Comparison of ENCODE assay signal across 8 mouse cellular contexts in the genomic region with DNA sequence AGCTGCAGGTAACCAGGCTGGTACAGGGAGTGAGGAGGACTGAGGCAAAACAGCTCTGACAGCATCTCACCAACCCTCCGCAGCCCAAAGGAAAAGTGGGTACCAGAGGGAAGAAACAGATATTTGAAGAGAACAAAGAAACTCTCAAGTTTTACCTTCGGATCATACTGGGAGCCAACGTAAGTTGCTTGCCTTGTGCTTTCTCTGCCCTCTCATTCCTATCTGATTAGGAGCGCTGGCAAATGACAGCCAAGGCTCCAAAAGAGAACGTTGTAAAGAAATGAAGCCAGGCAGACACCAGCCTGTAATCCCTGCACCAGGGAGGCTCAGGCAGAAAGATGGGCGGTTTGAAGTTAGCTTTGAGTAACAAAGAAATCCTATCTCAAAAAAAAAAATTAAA. TPM values are rescaled to one million over a fixed set of nuclear protein-coding genes. Genes with fewer than 3 reads are reported as not detected.
DNase-seq lines count a peak whose midpoint lies in the region; ATAC-seq and TF ChIP-seq lines count a peak whose summit lies in the region.

No protein-coding gene starts in this region.

- no peak for TF ChIP-seq EP300 in MEL (IDR thresholded peaks at IDR 0.05; ENCODE audit: low read depth in 1 of 2, low read length in 2 of 2)

- peaks cover 19% of the 10 kb centered on the region for H3K4me1 ChIP-seq in heart, embryonic 15.5 days (replicated peaks)
- H3K4me1 ChIP-seq in MEL (ENCODE audit: control insufficient read depth in 1 of 2, insufficient read depth in 2 of 2, low read length in 2 of 2), result peaks cover 18 to 29% of the 10 kb centered on the region in 2 experiments
- H3K4me1 ChIP-seq in hindbrain, embryonic 11.5 days (replicated peaks; ENCODE audit: control insufficient read depth, insufficient read depth, low read length), result peaks cover 6% of the 10 kb centered on the region; the same call in 1 of the 2 replicates
- peaks cover 12% of the 10 kb centered on the region for H3K4me1 ChIP-seq in midbrain, embryonic 11.5 days (ENCODE audit: control insufficient read depth, insufficient read depth, low read length)

- no peaks in the 10 kb centered on the region for H3K27me3 ChIP-seq in heart, embryonic 15.5 days
- H3K27me3 ChIP-seq in MEL (ENCODE audit: control insufficient read depth in 1 of 2, insufficient read depth in 2 of 2, low read length in 2 of 2), result no peaks in the 10 kb centered on the region
- H3K27me3 ChIP-seq in hindbrain, embryonic 11.5 days (ENCODE audit: control insufficient read depth, insufficient read depth, low read length), result no peaks in the 10 kb centered on the region
- H3K27me3 ChIP-seq in midbrain, embryonic 11.5 days (ENCODE audit: control insufficient read depth, insufficient read depth, low read length), result no peaks in the 10 kb centered on the region

- H3K4me2 ChIP-seq in heart, embryonic 15.5 days, result peak overlapping the region; percentile 87
- H3K4me2 ChIP-seq in hindbrain, embryonic 11.5 days (replicated peaks; ENCODE audit: low read depth, low read length), result peak overlapping the region; percentile 83
- peak overlapping the region; percentile 78 for H3K4me2 ChIP-seq in midbrain, embryonic 11.5 days

- H3K36me3 ChIP-seq in heart, embryonic 15.5 days, result peaks cover 46% of the 10 kb centered on the region
- H3K36me3 ChIP-seq in MEL (ENCODE audit: control insufficient read depth in 1 of 2, insufficient read depth in 2 of 2, low read length in 2 of 2), result peaks cover 10 to 27% of the 10 kb centered on the region in 2 experiments
- peaks cover 4% of the 10 kb centered on the region; the same call in 1 of the 2 replicates for H3K36me3 ChIP-seq in hindbrain, embryonic 11.5 days (ENCODE audit: control insufficient read depth, insufficient read depth, low read length)
- H3K36me3 ChIP-seq in midbrain, embryonic 11.5 days (ENCODE audit: control insufficient read depth, insufficient read depth, low read length), result peaks cover 27% of the 10 kb centered on the region

- no peak for TF ChIP-seq POLR2A in MEL (IDR thresholded peaks at IDR 0.05; ENCODE audit: control insufficient read depth in 1 of 2, insufficient read depth in 1 of 2, low read depth in 1 of 2, low read length in 2 of 2, poor library complexity in 1 of 2)

- H3K4me3 ChIP-seq in heart, embryonic 15.5 days, result peak overlapping the region; percentile 85
- H3K4me3 ChIP-seq in MEL (ENCODE audit: control insufficient read depth in 1 of 2, insufficient read depth in 1 of 2, low read depth in 2 of 2, low read length in 2 of 2), result peak overlapping the region; percentile 74 to 88
- H3K4me3 ChIP-seq in hindbrain, embryonic 11.5 days (ENCODE audit: low read depth, low read length), result peak overlapping the region; percentile 64
- peak overlapping the region; percentile 77 for H3K4me3 ChIP-seq in midbrain, embryonic 11.5 days (ENCODE audit: low read depth, low read length)

- TF ChIP-seq CTCF in MEL (IDR thresholded peaks at IDR 0.05 in 2 of 3, conservative IDR thresholded peaks at IDR 0.05 in 1 of 3; ENCODE audit: control insufficient read depth in 1 of 3, insufficient read depth in 1 of 3, low read depth in 2 of 3, low read length in 3 of 3, poor library complexity in 1 of 3, severe bottlenecking in 1 of 3), result no peak

- 24% methylated on average over 6 of the region's 6 CpGs for WGBS in heart, embryonic 15.5 days
- WGBS in hindbrain, embryonic 11.5 days, result 49% methylated on average over 6 of the region's 6 CpGs
- 50% methylated on average over 6 of the region's 6 CpGs for WGBS in midbrain, embryonic 11.5 days

- no peak for DNase-seq in heart, adult 8-10 months (ENCODE audit: low spot score)
- DNase-seq in MEL (ENCODE audit: low read depth, low spot score), result no peak
- DNase-seq in hindbrain, embryonic 11.5 days (ENCODE audit: low spot score), result no peak
- no peak for DNase-seq in midbrain, embryonic 11.5 days (ENCODE audit: low spot score, missing footprints)
- DNase-seq in right cerebral cortex, postnatal 4 days, result no peak
- no peak for DNase-seq in MN1 (ENCODE audit: low spot score)
- DNase-seq in adrenal gland, adult (ENCODE audit: inconsistent age in 2 of 2, low spot score in 1 of 2), result no peak

- H3K9ac ChIP-seq in heart, embryonic 15.5 days, result peak overlapping the region; percentile 71
- peak overlapping the region; percentile 82 for H3K9ac ChIP-seq in MEL (ENCODE audit: control insufficient read depth, low read depth, low read length, poor library complexity, severe bottlenecking)
- peak overlapping the region; percentile 63 for H3K9ac ChIP-seq in hindbrain, embryonic 11.5 days (ENCODE audit: low read depth, low read length)
- H3K9ac ChIP-seq in midbrain, embryonic 11.5 days (ENCODE audit: low read length), result peak overlapping the region; percentile 74

- H3K27ac ChIP-seq in heart, embryonic 15.5 days, result peak overlapping the region; percentile 87
- peak overlapping the region; percentile 90 for H3K27ac ChIP-seq in MEL (ENCODE audit: control insufficient read depth, low read depth, low read length)
- H3K27ac ChIP-seq in hindbrain, embryonic 11.5 days (ENCODE audit: low read depth, low read length), result no peak overlapping the region
- H3K27ac ChIP-seq in midbrain, embryonic 11.5 days (ENCODE audit: low read depth, low read length), result no peak overlapping the region

- TF ChIP-seq RAD21 in MEL (IDR thresholded peaks at IDR 0.05; ENCODE audit: low read depth, low read length), result no peak

- peaks cover 20% of the 10 kb centered on the region for H3K79me2 ChIP-seq in MEL (ENCODE audit: control insufficient read depth, insufficient read depth, low read length, poor library complexity)

- H3K9me3 ChIP-seq in heart, embryonic 15.5 days (replicated peaks), result no peaks in the 10 kb centered on the region
- no peaks in the 10 kb centered on the region for H3K9me3 ChIP-seq in MEL (replicated peaks; ENCODE audit: insufficient read depth, low read length)
- no peaks in the 10 kb centered on the region for H3K9me3 ChIP-seq in hindbrain, embryonic 11.5 days (ENCODE audit: control insufficient read depth, low read length)
- no peaks in the 10 kb centered on the region for H3K9me3 ChIP-seq in midbrain, embryonic 11.5 days (ENCODE audit: control insufficient read depth, low read length)

- ATAC-seq in heart, embryonic 15.5 days (replicated peaks; ENCODE audit: insufficient number of reproducible peaks, insufficient read depth, low FRiP score, low read depth), result no peak
- no peak for ATAC-seq in hindbrain, embryonic 11.5 days (ENCODE audit: low FRiP score)
- no peak for ATAC-seq in midbrain, embryonic 11.5 days (ENCODE audit: low FRiP score)

TF ChIP-seq in MEL, 35 proteins besides CTCF, POLR2A, EP300 and RAD21 (continues in another document):
- TF ChIP-seq KAT2A (conservative IDR thresholded peaks at IDR 0.05; ENCODE audit: low read depth, low read length) (0 out of 2 replicates have a peak, but pooled peaks have one; percentile 24), GABPA (IDR thresholded peaks at IDR 0.05; ENCODE audit: low read depth, low read length) (no peak), ZKSCAN1 (IDR thresholded peaks at IDR 0.05; ENCODE audit: low read depth, low read length) (no peak)

RNA-seq across cellular contexts. Expression of a gene that starts 0.8 kb away (rescaled TPM):
- polyA plus RNA-seq in heart, embryonic 15.5 days (2015; fragmentation: Nextera tagmentation; extraction: Ambion mirVana), result 73.0 and 89.2 TPM in 2 replicates
- total RNA-seq in heart, adult 8-10 months (2022), result 10 to 100 TPM; 23.9 to 28.1 (median 26.0) TPM
- total RNA-seq in MEL (2012; rRNA removed), result 123 and 149 TPM in 2 replicates
- 10 to 100 TPM in 1 of 2 experiments, not detected in 1; 94.5 TPM for polyA plus RNA-seq in MEL (2012; ENCODE audit: insufficient read depth in 1 of 2, insufficient read length in 2 of 2, low read depth in 1 of 2, low replicate concordance in 2 of 2, missing spikeins in 1 of 2)
- polyA plus RNA-seq in hindbrain, embryonic 11.5 days (2014; fragmentation: Nextera tagmentation; extraction: Ambion mirVana), result 102 and 105 TPM in 2 replicates
- 87.6 and 91.4 TPM in 2 replicates for polyA plus RNA-seq in midbrain, embryonic 11.5 days (2014; fragmentation: Nextera tagmentation; extraction: Ambion mirVana)

RNA-seq across cellular contexts. Expression of a gene that starts 0.9 kb away (rescaled TPM):
- 0.62 and 1.0 TPM in 2 replicates for polyA plus RNA-seq in heart, embryonic 15.5 days (2015; fragmentation: Nextera tagmentation; extraction: Ambion mirVana)
- 1 to 10 TPM in 2 of 4 experiments, under 1 TPM in 2; 0.69 to 1.8 (median 1.1) TPM for total RNA-seq in heart, adult 8-10 months (2022)
- total RNA-seq in MEL (2012; rRNA removed), result 2.6 and 3.2 TPM in 2 replicates
- polyA plus RNA-seq in MEL (2012; ENCODE audit: insufficient read depth in 1 of 2, insufficient read length in 2 of 2, low read depth in 1 of 2, low replicate concordance in 2 of 2, missing spikeins in 1 of 2), result 1 to 10 TPM in 1 of 2 experiments, not detected in 1; 6.1 TPM
- polyA plus RNA-seq in hindbrain, embryonic 11.5 days (2014; fragmentation: Nextera tagmentation; extraction: Ambion mirVana), result 0.98 and 1.2 TPM in 2 replicates
- polyA plus RNA-seq in midbrain, embryonic 11.5 days (2014; fragmentation: Nextera tagmentation; extraction: Ambion mirVana), result 0.91 and 1.1 TPM in 2 replicates

RNA-seq across cellular contexts. Expression of a gene that starts 20.8 kb away (rescaled TPM):
- polyA plus RNA-seq in heart, embryonic 15.5 days (2015; fragmentation: Nextera tagmentation; extraction: Ambion mirVana), result 1.4 and 2.3 TPM in 2 replicates
- 1 to 10 TPM; 5.8 to 8.1 (median 6.3) TPM for total RNA-seq in heart, adult 8-10 months (2022)
- total RNA-seq in MEL (2012; rRNA removed), result 2.5 and 2.8 TPM in 2 replicates
- polyA plus RNA-seq in MEL (2012; ENCODE audit: insufficient read depth in 1 of 2, insufficient read length in 2 of 2, low read depth in 1 of 2, low replicate concordance in 2 of 2, missing spikeins in 1 of 2), result 10 to 100 TPM in 1 of 2 experiments, not detected in 1; 10.9 TPM
- polyA plus RNA-seq in hindbrain, embryonic 11.5 days (2014; fragmentation: Nextera tagmentation; extraction: Ambion mirVana), result 1.8 and 3.6 TPM in 2 replicates
- polyA plus RNA-seq in midbrain, embryonic 11.5 days (2014; fragmentation: Nextera tagmentation; extraction: Ambion mirVana), result 1.6 and 2.0 TPM in 2 replicates

RNA-seq across cellular contexts. Expression of a gene that starts 21.6 kb away (rescaled TPM):
- polyA plus RNA-seq in heart, embryonic 15.5 days (2015; fragmentation: Nextera tagmentation; extraction: Ambion mirVana), result 2.3 and 4.6 TPM in 2 replicates
- 1 to 10 TPM in 3 of 4 experiments, under 1 TPM in 1; 0.75 to 1.8 (median 1.3) TPM for total RNA-seq in heart, adult 8-10 months (2022)
- total RNA-seq in MEL (2012; rRNA removed), result 1.0 and 1.3 TPM in 2 replicates
- polyA plus RNA-seq in MEL (2012; ENCODE audit: insufficient read depth in 1 of 2, insufficient read length in 2 of 2, low read depth in 1 of 2, low replicate concordance in 2 of 2, missing spikeins in 1 of 2), result 1 to 10 TPM in 1 of 2 experiments, not detected in 1; 2.9 TPM
- polyA plus RNA-seq in hindbrain, embryonic 11.5 days (2014; fragmentation: Nextera tagmentation; extraction: Ambion mirVana), result 1.7 and 2.6 TPM in 2 replicates
- 0.81 and 1.8 TPM in 2 replicates for polyA plus RNA-seq in midbrain, embryonic 11.5 days (2014; fragmentation: Nextera tagmentation; extraction: Ambion mirVana)

RNA-seq across cellular contexts. Expression of a gene that starts 21.7 kb away (rescaled TPM):
- 0.94 and 2.0 TPM in 2 replicates for polyA plus RNA-seq in heart, embryonic 15.5 days (2015; fragmentation: Nextera tagmentation; extraction: Ambion mirVana)
- total RNA-seq in heart, adult 8-10 months (2022), result under 1 TPM; 0.41 to 0.79 (median 0.48) TPM
- 0.12 and 0.20 TPM in 2 replicates for total RNA-seq in MEL (2012; rRNA removed)
- 1 to 10 TPM in 1 of 2 experiments, not detected in 1; 1.9 TPM for polyA plus RNA-seq in MEL (2012; ENCODE audit: insufficient read depth in 1 of 2, insufficient read length in 2 of 2, low read depth in 1 of 2, low replicate concordance in 2 of 2, missing spikeins in 1 of 2)
- 3.9 and 4.5 TPM in 2 replicates for polyA plus RNA-seq in hindbrain, embryonic 11.5 days (2014; fragmentation: Nextera tagmentation; extraction: Ambion mirVana)
- 2.9 and 3.2 TPM in 2 replicates for polyA plus RNA-seq in midbrain, embryonic 11.5 days (2014; fragmentation: Nextera tagmentation; extraction: Ambion mirVana)

Comparison
In these comparisons a context has a peak if more than half of its experiments do, and no peak if none do; other contexts are left out.
1. H3K27ac ChIP-seq: peak in heart, embryonic 15.5 days (single experiment) and MEL (single experiment); none in hindbrain, embryonic 11.5 days (single experiment) and midbrain, embryonic 11.5 days (single experiment).
2. Peak in every context shown above with its lines, with median percentiles within 50 percentile points of each other: H3K4me2 ChIP-seq, H3K4me3 ChIP-seq and H3K9ac ChIP-seq.